26 mouse cellular contexts compared by ENCODE assay signal in the genomic region with DNA sequence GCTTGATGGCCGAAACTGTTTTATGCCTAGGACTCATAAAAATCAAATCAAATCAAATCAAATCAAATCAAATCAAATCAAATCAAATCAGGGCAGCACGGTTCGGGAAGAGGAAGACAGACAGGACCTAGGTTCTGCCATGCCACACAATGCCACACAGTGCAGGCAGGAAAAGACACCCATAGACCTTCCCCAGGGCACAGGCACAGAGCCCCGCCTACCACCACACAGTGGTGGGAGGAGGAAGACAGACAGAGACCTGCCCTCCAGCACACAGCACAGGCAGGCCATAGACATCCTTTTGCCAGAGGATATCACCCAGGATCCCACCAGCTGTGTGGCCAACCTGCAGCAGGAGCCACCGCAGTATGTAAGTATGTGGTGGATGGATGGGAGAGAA. TPM values are rescaled to one million over a fixed set of nuclear protein-coding genes. Genes with fewer than 3 reads are reported as not detected.
DNase-seq lines count a peak whose midpoint lies in the region; ATAC-seq and TF ChIP-seq lines count a peak whose summit lies in the region.
"Had no signal": no experiment of that assay in that cellular context is flagged by ENCODE, and none has a peak within 500 bp of the region (broad histone marks: within the 10 kb centered on the region; RNA-seq: fewer than 3 reads in every experiment).

No protein-coding gene starts in this region.

- H3K9me3 ChIP-seq in midbrain, embryonic 13.5 days = no peaks in the 10 kb centered on the region
- H3K9me3 ChIP-seq in midbrain, postnatal 0 days (ENCODE audit: low read length) = no peaks in the 10 kb centered on the region
- H3K9me3 ChIP-seq: embryonic facial prominence, embryonic 12.5 days; forebrain, embryonic 12.5 days; midbrain, embryonic 12.5 days; neural tube, embryonic 13.5 days had no signal

- 0 out of 2 replicates have a peak, but pooled peaks cover 1% of the 10 kb centered on the region for H3K4me1 ChIP-seq in midbrain, embryonic 13.5 days (replicated peaks)
- no peaks in the 10 kb centered on the region for H3K4me1 ChIP-seq in midbrain, postnatal 0 days (ENCODE audit: insufficient read depth, low read length)
- H3K4me1 ChIP-seq: embryonic facial prominence, embryonic 12.5 days; neural tube, embryonic 13.5 days had no signal

- H3K4me2 ChIP-seq in midbrain, embryonic 13.5 days (replicated peaks) = no peak overlapping the region
- no peak overlapping the region for H3K4me2 ChIP-seq in midbrain, postnatal 0 days (ENCODE audit: low read depth, low read length, poor library complexity, severe bottlenecking)
- H3K4me2 ChIP-seq: embryonic facial prominence, embryonic 12.5 days; forebrain, embryonic 12.5 days; midbrain, embryonic 12.5 days; neural tube, embryonic 13.5 days had no signal

- no peak overlapping the region for H3K27ac ChIP-seq in midbrain, embryonic 13.5 days
- H3K27ac ChIP-seq in midbrain, postnatal 0 days (ENCODE audit: low read depth, low read length) = no peak overlapping the region
- H3K27ac ChIP-seq: embryonic facial prominence, embryonic 12.5 days; forebrain, embryonic 12.5 days; kidney, postnatal 0 days; liver, embryonic 14.5 days; midbrain, embryonic 12.5 days; neural tube, embryonic 13.5 days had no signal

- no peaks in the 10 kb centered on the region for H3K36me3 ChIP-seq in midbrain, embryonic 13.5 days
- H3K36me3 ChIP-seq in midbrain, postnatal 0 days (ENCODE audit: insufficient read depth, low read length) = no peaks in the 10 kb centered on the region
- H3K36me3 ChIP-seq: embryonic facial prominence, embryonic 12.5 days; forebrain, embryonic 12.5 days; midbrain, embryonic 12.5 days; neural tube, embryonic 13.5 days had no signal

- H3K9ac ChIP-seq in midbrain, embryonic 13.5 days (replicated peaks) = no peak overlapping the region
- no peak overlapping the region for H3K9ac ChIP-seq in midbrain, postnatal 0 days (replicated peaks; ENCODE audit: low read length, poor library complexity, severe bottlenecking)
- H3K9ac ChIP-seq: embryonic facial prominence, embryonic 12.5 days; forebrain, embryonic 12.5 days; liver, embryonic 14.5 days; midbrain, embryonic 12.5 days; neural tube, embryonic 13.5 days had no signal

- intact Hi-C loops in heart, postnatal 14 days (cut with DNase I) = loop anchor here (5.0 kb wide), 1 partner anchor 70 kb away; no protein-coding TSS in a partner anchor
- intact Hi-C loops in left cerebral cortex, postnatal 36 days (cut with DNase I) = loop anchor here (5.0 kb wide), 1 partner anchor 300 kb away; no protein-coding TSS in a partner anchor

- WGBS in midbrain, embryonic 13.5 days = 82% methylated on average over 5 of the region's 5 CpGs
- WGBS in midbrain, postnatal 0 days = 90% methylated on average over 5 of the region's 5 CpGs

- H3K27me3 ChIP-seq in midbrain, embryonic 13.5 days = no peaks in the 10 kb centered on the region
- no peaks in the 10 kb centered on the region for H3K27me3 ChIP-seq in midbrain, postnatal 0 days (ENCODE audit: insufficient read depth, low read length)
- H3K27me3 ChIP-seq: embryonic facial prominence, embryonic 12.5 days; forebrain, embryonic 12.5 days; midbrain, embryonic 12.5 days; neural tube, embryonic 13.5 days; Patski had no signal

- no peak overlapping the region for H3K4me3 ChIP-seq in midbrain, embryonic 13.5 days (replicated peaks)
- no peak overlapping the region for H3K4me3 ChIP-seq in midbrain, postnatal 0 days (ENCODE audit: low read depth, low read length)
- H3K4me3 ChIP-seq: embryonic facial prominence, embryonic 12.5 days; erythroblast, embryonic 14.5 days; forebrain, embryonic 12.5 days; midbrain, embryonic 12.5 days; myocyte; neural tube, embryonic 13.5 days had no signal

- DNase-seq in heart, adult 11 months = peak; percentile 36
- no peak for DNase-seq in heart, postnatal 14 days
- DNase-seq in midbrain, postnatal 0 days (ENCODE audit: low spot score) = no peak
- no peak for DNase-seq in thymus, adult 18-20 months
- DNase-seq in left cerebral cortex, postnatal 36 days (ENCODE audit: low spot score in 2 of 2) = no peak
- DNase-seq: adrenal gland, adult 2 months; cerebellum, adult 11-12 months; cerebellum, postnatal 10 days; gastrocnemius, postnatal 25 days; kidney, adult 11 months; lung, postnatal 4 days; right cerebral cortex, adult 18-20 months; right cerebral cortex, postnatal 4 days; thymus, postnatal 36 days had no signal

- no peak for TF ChIP-seq CTCF in midbrain, postnatal 0 days (IDR thresholded peaks at IDR 0.05)

- peak; percentile 53; the same call in 1 of the 2 replicates for ATAC-seq in midbrain, embryonic 13.5 days
- no peak for ATAC-seq in midbrain, postnatal 0 days (ENCODE audit: low FRiP score)
- peak; percentile 28; the same call in 1 of the 2 replicates for ATAC-seq in granulocyte monocyte progenitor cell, adult 5-6 weeks (replicated peaks; ENCODE audit: poor library complexity, severe bottlenecking)
- ATAC-seq: CD4-positive, CD25-positive, alpha-beta regulatory T cell, adult 4 months; Patski had no signal

RNA-seq across cellular contexts. Expression of a gene that starts 13.2 kb away (rescaled TPM):
- total RNA-seq in heart, postnatal 14 days (2021) = 1 to 10 TPM; 5.9 to 6.1 TPM
- 27.1 and 28.1 TPM in 2 replicates for polyA plus RNA-seq in midbrain, embryonic 13.5 days (2015; fragmentation: Nextera tagmentation; extraction: Ambion mirVana)
- total RNA-seq in midbrain, postnatal 0 days (2014; rRNA removed) = 18.4 and 24.8 TPM in 2 replicates
- 24.2 and 24.8 TPM in 2 replicates for polyA plus RNA-seq in midbrain, postnatal 0 days (2015; fragmentation: Nextera tagmentation; extraction: Ambion mirVana)
- 14.5 and 21.6 TPM in 2 replicates for total RNA-seq in granulocyte monocyte progenitor cell, adult 5-6 weeks (2014; fragmentation: Nextera tagmentation)
- 20.7 and 29.0 TPM in 2 replicates for total RNA-seq in granulocyte monocyte progenitor cell, adult 5-6 weeks (2017)
- total RNA-seq in left cerebral cortex, postnatal 36 days (2021) = 1 to 10 TPM; 7.3 to 8.5 TPM

RNA-seq across cellular contexts. Expression of a gene that starts 27.9 kb away (rescaled TPM):
- 1 to 10 TPM; 1.8 to 1.9 TPM for total RNA-seq in heart, postnatal 14 days (2021)
- 0.88 and 1.2 TPM in 2 replicates for polyA plus RNA-seq in midbrain, embryonic 13.5 days (2015; fragmentation: Nextera tagmentation; extraction: Ambion mirVana)
- total RNA-seq in midbrain, postnatal 0 days (2014; rRNA removed) = 1.8 and 7.8 TPM in 2 replicates
- polyA plus RNA-seq in midbrain, postnatal 0 days (2015; fragmentation: Nextera tagmentation; extraction: Ambion mirVana) = 0.92 and 1.1 TPM in 2 replicates
- total RNA-seq in granulocyte monocyte progenitor cell, adult 5-6 weeks (2014; fragmentation: Nextera tagmentation) = 7.4 and 9.1 TPM in 2 replicates
- 5.9 and 8.7 TPM in 2 replicates for total RNA-seq in granulocyte monocyte progenitor cell, adult 5-6 weeks (2017)
- under 1 TPM in 1 of 2 experiments, not detected in 1; 0.39 TPM for total RNA-seq in left cerebral cortex, postnatal 36 days (2021)
